Mouse (Mus musculus) naive thymus-derived CD4-positive, alpha-beta T cell, adult 2 months (primary cell): ENCODE measurements around the gene Ccdc159.

Experiments used
- DNase-seq: peaks from one replicate; pipeline ENCODE4 v3.0.0-alpha.2; 2011; ENCODE audit warnings: low read depth

Gene Ccdc159

DNA sequence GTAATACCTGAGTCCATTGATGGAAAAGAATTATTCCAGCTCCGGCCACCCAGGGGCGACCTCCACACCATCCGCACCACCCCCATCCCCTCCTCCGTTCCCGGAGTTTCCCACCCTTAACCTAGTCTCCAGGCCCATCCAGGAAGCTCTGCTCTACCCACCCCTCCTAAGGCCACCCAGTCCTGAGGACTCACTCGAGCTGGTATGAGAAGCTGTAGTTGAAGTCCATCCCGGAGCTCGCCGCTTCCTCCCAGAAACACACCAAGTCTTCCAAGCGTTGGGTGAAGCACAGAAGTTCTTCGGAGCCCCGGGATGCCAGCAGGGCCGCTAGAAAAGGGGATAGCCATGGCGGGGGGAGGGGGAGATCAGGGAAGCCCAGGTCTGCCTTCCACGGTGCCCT, 34.7 kb downstream of the Ccdc159 start:
- DNase-seq: no peak

DNA sequence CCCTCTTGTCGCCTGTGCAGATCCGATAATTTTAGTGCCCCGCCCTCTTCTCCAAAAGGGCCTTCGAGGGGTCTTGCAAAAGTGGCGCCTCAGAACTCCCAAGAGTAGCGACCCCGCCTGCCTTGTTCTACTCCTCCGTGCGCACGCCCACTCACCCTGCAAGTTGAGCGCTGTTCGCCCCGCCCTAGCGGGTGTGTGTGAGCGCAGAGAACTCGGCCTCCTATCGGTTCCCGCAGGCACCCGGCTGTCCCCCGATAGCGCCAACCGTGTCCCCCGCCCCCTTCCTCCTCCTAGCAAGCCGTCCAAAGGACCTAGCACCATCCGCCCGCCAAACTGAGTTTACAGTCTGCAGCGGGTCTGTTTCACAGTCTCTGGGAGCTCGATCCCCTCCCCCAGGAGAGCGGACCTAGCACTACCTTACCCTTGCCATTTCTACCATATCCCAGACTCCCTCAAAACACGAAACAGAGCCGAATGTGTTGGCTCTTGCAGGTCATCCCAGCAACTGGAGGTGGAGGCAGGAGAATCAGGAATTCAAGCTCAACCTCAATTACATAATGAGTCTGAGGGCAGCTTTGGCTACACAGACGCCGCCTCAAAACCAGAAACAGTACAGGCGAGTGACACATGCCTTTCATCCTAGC, 35.3 kb downstream of the Ccdc159 start:
- DNase-seq: peak; percentile 62

- DNase-seq: no peak
Measured at GRCm38 (mm10) chr9:21963417-21963816, 36.1 kb downstream of the Ccdc159 start, which contains the start of gene Epor. TSS of gene Epor (minus strand) at chr9:21963506.

GRCm38 (mm10) chr9:21968883-21969282, 41.6 kb downstream of the Ccdc159 start:
- no peak for DNase-seq

DNA sequence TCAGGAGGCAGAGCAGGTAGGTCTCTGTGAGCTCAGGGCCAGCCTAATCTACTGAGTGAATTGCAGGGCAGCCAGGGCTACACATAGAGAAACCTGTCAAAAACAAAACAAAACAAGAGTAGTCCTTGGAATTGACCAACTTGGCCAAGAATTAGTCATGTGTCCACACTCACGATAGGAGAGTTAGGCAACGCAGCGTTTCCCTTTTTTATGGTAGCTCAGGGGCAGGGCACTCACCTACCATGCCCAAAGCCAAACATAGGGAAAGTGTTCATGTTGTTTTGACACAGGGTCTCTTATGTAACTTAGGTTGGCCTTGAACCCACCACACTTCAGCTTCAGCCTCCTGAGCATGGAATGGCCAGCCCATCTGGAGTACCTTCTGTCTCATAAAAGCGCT, 42.0 kb downstream of the Ccdc159 start:
- DNase-seq: no peak

DNA sequence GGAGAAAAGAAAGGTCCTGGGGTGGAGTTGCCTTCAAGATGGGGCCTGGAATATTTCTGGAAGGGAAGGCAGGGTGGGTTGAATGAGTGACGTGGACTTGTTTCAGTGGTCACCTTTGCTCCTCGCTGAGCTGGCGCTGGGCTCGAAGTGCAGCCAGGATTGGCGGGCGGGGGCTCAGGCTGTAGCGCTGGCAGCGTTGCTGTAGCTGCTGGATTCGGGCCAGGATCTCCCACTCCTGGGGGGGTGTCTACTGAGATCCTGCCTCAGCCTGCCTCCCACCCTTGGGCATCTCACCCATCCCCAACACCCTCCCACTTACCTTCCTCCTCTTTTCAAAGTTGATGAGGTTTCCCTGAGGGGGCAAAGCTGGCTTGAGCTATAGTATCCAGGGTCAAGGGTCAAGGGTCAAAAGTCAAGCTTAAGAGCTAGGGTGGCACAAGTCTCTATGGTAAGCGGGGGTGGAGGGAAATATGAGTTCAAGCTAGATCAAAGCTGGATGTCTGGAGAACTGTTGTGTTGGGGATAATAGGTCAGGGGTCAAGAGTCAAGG, 49.4 kb downstream of the Ccdc159 start:
- no peak for DNase-seq

- DNase-seq: no peak
Measured at GRCm38 (mm10) chr9:21977331-21977730, 50.1 kb downstream of the Ccdc159 start.

- peak; percentile 75 for DNase-seq
Measured at GRCm38 (mm10) chr9:21977972-21978371, 50.7 kb downstream of the Ccdc159 start.

GRCm38 (mm10) chr9:21978398-21979128, 51.3 kb downstream of the Ccdc159 start:
- no peak for DNase-seq

GRCm38 (mm10) chr9:21983911-21984310, 56.6 kb downstream of the Ccdc159 start:
- DNase-seq: no peak
